Mouse (Mus musculus) adrenal gland, postnatal 14 days (tissue): ENCODE data around the gene Vat1. TPM values are rescaled to one million over a fixed set of nuclear protein-coding genes. Genes with fewer than 3 reads are reported as not detected.
"Not testable (repeated sequence)": the region's sequence is repeated elsewhere in the genome, so short reads cannot be mapped to it uniquely, and the experiment has no call there.

Source experiments
- DNase-seq: peaks from one replicate; pipeline ENCODE4 v3.0.0; 2021; ENCODE audit warnings: mixed read lengths
- total RNA-seq: library from RNA; stranded (reverse); gene quantifications from 2 replicates; pipeline ENCODE4 v1.2.3, GENCODE M21; 2021

Vat1 gene
- total RNA-seq, 1 experiment from 2014 or later, result 74.7 TPM

GRCm38 (mm10) chr11:101442127-101442693 is 23.8 kb downstream of the Vat1 start, which contains the start of gene Rpl27:
Rpl27 (plus strand) TSS chr11:101442298.
- peak; percentile 98 for DNase-seq

- DNase-seq, result not testable (repeated sequence)
Observed at GRCm38 (mm10) chr11:101441450-101442126, 24.4 kb downstream of the Vat1 start.

GRCm38 (mm10) chr11:101438006-101438405 is 28.0 kb downstream of the Vat1 start:
- not testable (repeated sequence) for DNase-seq

GRCm38 (mm10) chr11:101436916-101437315 is 29.1 kb downstream of the Vat1 start:
- no peak for DNase-seq

- no peak for DNase-seq
Observed at GRCm38 (mm10) chr11:101435831-101436230, 30.2 kb downstream of the Vat1 start.

- peak; percentile 42 for DNase-seq
Observed at GRCm38 (mm10) chr11:101433396-101433795, 32.6 kb downstream of the Vat1 start.

GRCm38 (mm10) chr11:101431327-101431726 is 34.7 kb downstream of the Vat1 start:
- peak; percentile 45 for DNase-seq

GRCm38 (mm10) chr11:101426165-101426564 is 39.9 kb downstream of the Vat1 start:
- no peak for DNase-seq

GRCm38 (mm10) chr11:101424925-101425813 is 40.9 kb downstream of the Vat1 start, which contains the start of the genes Rundc1 and Ptges3l:
Rundc1 (plus strand) TSS chr11:101425085.
Ptges3l (minus strand) TSS chr11:101425333.
- DNase-seq, result peak; percentile 100

- DNase-seq, result peak; percentile 33
Observed at GRCm38 (mm10) chr11:101424105-101424851, 41.8 kb downstream of the Vat1 start, which contains the start of gene Gm27029. Gm27029 (minus strand) TSS chr11:101424796.

- DNase-seq, result no peak
Observed at GRCm38 (mm10) chr11:101420148-101420547, 45.9 kb downstream of the Vat1 start.

GRCm38 (mm10) chr11:101419610-101420009 is 46.4 kb downstream of the Vat1 start:
- no peak for DNase-seq

- DNase-seq, result no peak
Observed at GRCm38 (mm10) chr11:101418991-101419390, 47.0 kb downstream of the Vat1 start.

GRCm38 (mm10) chr11:101417101-101417855 is 48.8 kb downstream of the Vat1 start, which contains the start of gene Aarsd1:
Aarsd1 (minus strand) TSS chr11:101417615.
- DNase-seq, result peak; percentile 94

- DNase-seq, result peak; percentile 36
Observed at GRCm38 (mm10) chr11:101416433-101417100, 49.5 kb downstream of the Vat1 start.

- no peak for DNase-seq
Observed at GRCm38 (mm10) chr11:101415306-101415705, 50.7 kb downstream of the Vat1 start.
